Mouse (Mus musculus): Measurements from ENCODE around the gene Imp4. TPM values are rescaled to one million over a fixed set of nuclear protein-coding genes. Genes with fewer than 3 reads are reported as not detected.
A peak's percentile ranks its signal among the peaks of the same experiment; 100 is the strongest.

The Imp4 gene
- total and polyA plus RNA-seq, 3 experiments, result 35.5 to 129 (median 71.2) TPM

GRCm38 (mm10) chr1:34458431-34458830 lies 18.8 kb downstream of the Imp4 start:
- no peak for DNase-seq (ENCODE audit: low spot score)
- peaks cover 36% of the 10 kb centered on the region for H3K4me1 ChIP-seq (ENCODE audit: insufficient read depth, low read depth, low read length)
- TF ChIP-seq GATA2 (IDR thresholded peaks at IDR 0.05; ENCODE audit: borderline replicate concordance, low read depth, low read length) (no peak), POLR2AphosphoS5 (IDR thresholded peaks at IDR 0.05; ENCODE audit: insufficient replicate concordance, low read depth, low read length) (no peak), GATA1 (IDR thresholded peaks at IDR 0.05; ENCODE audit: borderline replicate concordance, low read length) (no peak), CTCF (IDR thresholded peaks at IDR 0.05; ENCODE audit: low read depth, low read length) (no peak), TAL1 (conservative IDR thresholded peaks at IDR 0.05; ENCODE audit: low read depth, low read length) (no peak)

GRCm38 (mm10) chr1:34459284-34460060 lies 19.8 kb downstream of the Imp4 start, which contains the start of gene Ptpn18:
Gene Ptpn18 (plus strand): TSS chr1:34459762.
- Histone ChIP-seq H3K4me1 (ENCODE audit: insufficient read depth, low read depth, low read length) (peaks cover 40% of the 10 kb centered on the region), H3K36me3 (replicated peaks) (peaks cover 5% of the 10 kb centered on the region), H3K9me3 (replicated peaks) (no peaks in the 10 kb centered on the region), H3K4me3 (ENCODE audit: low read depth, low read length) (peak within 1 kb of the TSS; percentile 76), H3K27me3 (ENCODE audit: insufficient read depth, low read length) (peaks cover 43% of the 10 kb centered on the region)
- ATAC-seq (ENCODE audit: extremely low read depth, insufficient number of reproducible peaks, low FRiP score, poor library complexity, severe bottlenecking) (peak; percentile 94), DNase-seq (ENCODE audit: low spot score) (peak; percentile 96)
- TF ChIP-seq GATA1 (IDR thresholded peaks at IDR 0.05; ENCODE audit: borderline replicate concordance, low read length) (no peak), TAL1 (conservative IDR thresholded peaks at IDR 0.05; ENCODE audit: low read depth, low read length) (no peak), CTCF (IDR thresholded peaks at IDR 0.05; ENCODE audit: low read depth, low read length) (no peak), GATA2 (IDR thresholded peaks at IDR 0.05; ENCODE audit: borderline replicate concordance, low read depth, low read length) (no peak), POLR2AphosphoS5 (IDR thresholded peaks at IDR 0.05; ENCODE audit: insufficient replicate concordance, low read depth, low read length) (no peak)

More at GRCm38 (mm10) chr1:34458431-34458830, 18.8 kb downstream of the Imp4 start:
- Histone ChIP-seq H3K27me3 (ENCODE audit: insufficient read depth, low read length) (peaks cover 53% of the 10 kb centered on the region), H3K36me3 (replicated peaks) (peaks cover 2% of the 10 kb centered on the region), H3K4me3 (ENCODE audit: low read depth, low read length) (no peak overlapping the region; the same call in 1 of the 2 replicates), H3K9me3 (replicated peaks) (no peaks in the 10 kb centered on the region)
- ATAC-seq (ENCODE audit: extremely low read depth, insufficient number of reproducible peaks, low FRiP score, poor library complexity, severe bottlenecking), result no peak

GRCm38 (mm10) chr1:34460061-34460441 lies 20.4 kb downstream of the Imp4 start:
- peak; percentile 69 for DNase-seq (ENCODE audit: low spot score)
- Histone ChIP-seq H3K27me3 (ENCODE audit: insufficient read depth, low read length) (peaks cover 42% of the 10 kb centered on the region), H3K4me1 (ENCODE audit: insufficient read depth, low read depth, low read length) (peaks cover 43% of the 10 kb centered on the region), H3K36me3 (replicated peaks) (peaks cover 5% of the 10 kb centered on the region), H3K4me3 (ENCODE audit: low read depth, low read length) (peak overlapping the region; percentile 76), H3K9me3 (replicated peaks) (no peaks in the 10 kb centered on the region)
- TF ChIP-seq TAL1 (conservative IDR thresholded peaks at IDR 0.05; ENCODE audit: low read depth, low read length) (no peak), CTCF (IDR thresholded peaks at IDR 0.05; ENCODE audit: low read depth, low read length) (no peak), GATA1 (IDR thresholded peaks at IDR 0.05; ENCODE audit: borderline replicate concordance, low read length) (no peak), POLR2AphosphoS5 (IDR thresholded peaks at IDR 0.05; ENCODE audit: insufficient replicate concordance, low read depth, low read length) (no peak), GATA2 (IDR thresholded peaks at IDR 0.05; ENCODE audit: borderline replicate concordance, low read depth, low read length) (no peak)
- ATAC-seq (ENCODE audit: extremely low read depth, insufficient number of reproducible peaks, low FRiP score, poor library complexity, severe bottlenecking), result no peak; the same call in none of the 2 replicates

- H3K36me3 ChIP-seq (replicated peaks), result peaks cover 5% of the 10 kb centered on the region
- DNase-seq (ENCODE audit: low spot score) (peak; percentile 69), ATAC-seq (ENCODE audit: extremely low read depth, insufficient number of reproducible peaks, low FRiP score, poor library complexity, severe bottlenecking) (0 out of 2 replicates have a peak, but pooled peaks have one; percentile 9)
- H3K27me3 ChIP-seq (ENCODE audit: insufficient read depth, low read length), result peaks cover 20% of the 10 kb centered on the region
- peaks cover 54% of the 10 kb centered on the region for H3K4me1 ChIP-seq (ENCODE audit: insufficient read depth, low read depth, low read length)
- H3K4me3 ChIP-seq (ENCODE audit: low read depth, low read length), result no peak overlapping the region
- TF ChIP-seq GATA1 (IDR thresholded peaks at IDR 0.05; ENCODE audit: borderline replicate concordance, low read length) (no peak), CTCF (IDR thresholded peaks at IDR 0.05; ENCODE audit: low read depth, low read length) (peak; percentile 66; the same call in 1 of the 2 replicates)
- no peaks in the 10 kb centered on the region for H3K9me3 ChIP-seq (replicated peaks)
Measured at GRCm38 (mm10) chr1:34462766-34463165, 23.1 kb downstream of the Imp4 start.

- no peak overlapping the region for H3K4me3 ChIP-seq (ENCODE audit: low read depth, low read length)
- H3K9me3 ChIP-seq (replicated peaks), result no peaks in the 10 kb centered on the region
- peaks cover 47% of the 10 kb centered on the region for H3K4me1 ChIP-seq (ENCODE audit: insufficient read depth, low read depth, low read length)
- TF ChIP-seq POLR2AphosphoS5 (IDR thresholded peaks at IDR 0.05; ENCODE audit: insufficient replicate concordance, low read depth, low read length), result no peak
- TF ChIP-seq CTCF (IDR thresholded peaks at IDR 0.05; ENCODE audit: low read depth, low read length), result no peak
- no peak for TF ChIP-seq TAL1 (conservative IDR thresholded peaks at IDR 0.05; ENCODE audit: low read depth, low read length)
- TF ChIP-seq GATA1 (IDR thresholded peaks at IDR 0.05; ENCODE audit: borderline replicate concordance, low read length), result no peak
- TF ChIP-seq GATA2 (IDR thresholded peaks at IDR 0.05; ENCODE audit: borderline replicate concordance, low read depth, low read length), result no peak
- no peak for ATAC-seq (ENCODE audit: extremely low read depth, insufficient number of reproducible peaks, low FRiP score, poor library complexity, severe bottlenecking)
- H3K27me3 ChIP-seq (ENCODE audit: insufficient read depth, low read length), result peaks cover 6% of the 10 kb centered on the region
- no peak for DNase-seq (ENCODE audit: low spot score)
- peaks cover 5% of the 10 kb centered on the region for H3K36me3 ChIP-seq (replicated peaks)
Measured at GRCm38 (mm10) chr1:34464310-34464817, 24.7 kb downstream of the Imp4 start.

GRCm38 (mm10) chr1:34465445-34465844 lies 25.8 kb downstream of the Imp4 start:
- no peak for TF ChIP-seq TAL1 (conservative IDR thresholded peaks at IDR 0.05; ENCODE audit: low read depth, low read length)
- TF ChIP-seq GATA1 (IDR thresholded peaks at IDR 0.05; ENCODE audit: borderline replicate concordance, low read length), result no peak
- TF ChIP-seq POLR2AphosphoS5 (IDR thresholded peaks at IDR 0.05; ENCODE audit: insufficient replicate concordance, low read depth, low read length), result no peak
- DNase-seq (ENCODE audit: low spot score) (no peak), ATAC-seq (ENCODE audit: extremely low read depth, insufficient number of reproducible peaks, low FRiP score, poor library complexity, severe bottlenecking) (no peak)
- Histone ChIP-seq H3K36me3 (replicated peaks) (peaks cover 7% of the 10 kb centered on the region), H3K4me3 (ENCODE audit: low read depth, low read length) (no peak overlapping the region), H3K4me1 (ENCODE audit: insufficient read depth, low read depth, low read length) (peaks cover 36% of the 10 kb centered on the region), H3K27me3 (ENCODE audit: insufficient read depth, low read length) (no peaks in the 10 kb centered on the region), H3K9me3 (replicated peaks) (no peaks in the 10 kb centered on the region)
